Mouse (Mus musculus): ENCODE data around the gene Slc44a1. TPM values are rescaled to one million over a fixed set of nuclear protein-coding genes. Genes with fewer than 3 reads are reported as not detected.

The Slc44a1 gene
- total RNA-seq (2021) = 10 to 100 TPM; 15.8 to 17.7 TPM
- long read RNA-seq, experiment 1, full-length matches to known transcripts = 31 of 40 reads
- long read RNA-seq, experiment 1, partial matches to known transcripts = 3 of 40 reads
- long read RNA-seq, experiment 1, other reads (novel, unspliced or antisense) = 6 of 40 reads
- long read RNA-seq, experiment 2, full-length matches to known transcripts = 19 of 24 reads
- long read RNA-seq, experiment 2, partial matches to known transcripts = 2 of 24 reads
- long read RNA-seq, experiment 2, other reads (novel, unspliced or antisense) = 3 of 24 reads

- intact Hi-C loops (cut with DNase I) = loop anchor here (5.0 to 10.0 kb wide), 2 partner anchors 152 to 325 kb away; no protein-coding TSS in a partner anchor
- peak within 1 kb of the TSS; percentile 98 for H3K27ac ChIP-seq
- peak within 1 kb of the TSS; percentile 97 for H3K4me3 ChIP-seq
- TF ChIP-seq CTCF (IDR thresholded peaks at IDR 0.05) = peak; percentile 12; the same call in 1 of the 2 replicates
- DNase-seq = peak; percentile 96
These were observed at the start of gene Slc44a1 for GRCm38 (mm10) chr4:53440010-53440815. Gene Slc44a1, plus strand, starts transcription at chr4:53440413.

- Histone ChIP-seq H3K4me3 (no peak overlapping the region), H3K27ac (no peak overlapping the region)
- no peak for TF ChIP-seq CTCF (IDR thresholded peaks at IDR 0.05)
- intact Hi-C loops (cut with DNase I) = no loop called here
- no peak for DNase-seq
These were observed 45.2 kb upstream of the Slc44a1 start for GRCm38 (mm10) chr4:53395002-53395401.

DNA sequence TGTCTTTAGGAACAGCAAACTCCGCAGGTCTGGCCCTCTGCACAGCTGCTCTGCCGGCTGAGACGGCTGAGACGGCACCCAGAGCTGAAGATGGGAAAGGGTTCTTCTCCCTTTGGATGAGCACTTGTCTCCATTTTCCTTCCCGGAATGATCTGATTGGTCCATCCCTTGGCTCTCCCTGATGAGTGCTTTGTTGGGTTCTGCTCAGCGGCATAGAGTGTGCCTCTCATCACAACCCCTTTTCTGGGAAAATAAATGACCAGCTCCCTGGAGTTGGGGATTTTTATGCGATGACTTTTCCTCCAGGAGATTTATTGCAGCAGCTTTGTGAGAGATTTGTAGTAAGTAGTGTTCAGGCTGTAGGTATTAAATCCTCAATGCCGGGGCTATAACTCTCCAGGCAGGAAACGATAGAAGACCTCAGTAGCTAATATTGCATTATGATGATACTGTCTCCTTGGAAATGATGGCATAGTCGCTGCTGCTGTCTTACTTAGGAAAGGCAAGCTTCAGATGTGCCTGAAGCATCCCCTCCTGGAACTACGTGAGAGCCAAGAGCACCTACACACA, 43.5 kb upstream of the Slc44a1 start:
- no peak overlapping the region for H3K27ac ChIP-seq
- intact Hi-C loops (cut with DNase I) = no loop called here
- DNase-seq = no peak
- no peak for TF ChIP-seq CTCF (IDR thresholded peaks at IDR 0.05)
- H3K4me3 ChIP-seq = no peak overlapping the region

DNA sequence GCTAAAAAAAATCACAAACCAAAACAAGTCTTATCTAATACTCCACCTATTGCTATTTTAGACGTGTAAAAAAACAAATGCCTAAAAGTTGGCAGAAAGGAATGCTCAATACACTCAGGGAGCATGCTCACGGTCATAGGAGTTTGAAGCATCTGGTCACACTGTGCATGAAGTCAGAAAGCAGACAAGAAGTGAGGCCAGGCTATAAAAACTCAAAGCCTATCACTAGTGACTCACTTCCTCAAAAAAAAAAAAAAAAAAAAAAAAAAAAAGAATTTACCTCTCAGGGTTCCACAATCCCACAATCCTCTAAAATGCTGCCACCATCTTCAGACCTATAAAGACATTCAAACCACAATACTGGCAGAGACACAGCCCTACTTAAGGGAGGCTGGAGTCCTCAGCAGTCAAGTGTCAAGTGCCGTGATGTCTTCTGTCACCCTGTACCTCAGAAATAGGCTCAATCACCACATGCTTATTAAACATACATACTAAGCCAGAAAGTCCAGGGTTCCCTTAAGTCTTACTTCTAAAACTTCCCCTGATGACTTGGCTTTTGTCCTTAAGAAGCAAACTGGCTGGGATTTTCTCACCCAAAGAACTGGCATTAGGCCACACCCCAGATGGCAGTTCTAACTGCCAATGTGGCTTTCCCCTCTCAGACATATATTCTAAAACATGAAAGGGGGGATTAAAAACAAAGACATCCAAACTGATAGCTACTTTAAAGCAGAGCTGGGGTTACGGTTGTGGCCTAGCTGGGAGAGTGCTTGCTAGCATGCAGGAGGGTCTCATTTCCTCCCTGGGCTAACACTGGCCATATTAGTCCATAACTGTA, 42.7 kb upstream of the Slc44a1 start:
- Histone ChIP-seq H3K4me3 (no peak overlapping the region), H3K27ac (0 out of 2 replicates have a peak overlapping the region, but pooled peaks have one; percentile 20)
- intact Hi-C loops (cut with DNase I) = no loop called here
- TF ChIP-seq CTCF (IDR thresholded peaks at IDR 0.05) = no peak
- DNase-seq = no peak

DNA sequence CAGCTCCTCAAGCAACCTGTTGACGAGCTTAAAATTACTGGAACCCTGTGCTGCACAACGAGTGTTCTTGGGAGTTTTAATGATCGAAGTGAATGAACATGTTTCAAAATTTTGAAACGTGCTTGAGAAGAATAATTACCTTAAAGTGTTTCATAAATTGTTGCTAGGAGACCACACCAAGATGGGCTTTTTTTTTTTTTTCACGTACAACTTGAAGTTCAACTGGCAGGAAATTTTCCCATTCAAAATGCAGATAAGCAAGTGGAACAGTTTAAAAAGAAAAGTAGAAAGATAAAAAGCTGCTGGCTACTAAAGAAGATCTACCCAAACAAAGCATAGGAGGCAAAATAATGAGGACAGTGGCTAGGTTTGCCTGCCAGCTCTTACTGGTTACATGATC, 41.7 kb upstream of the Slc44a1 start:
- H3K27ac ChIP-seq = no peak overlapping the region
- intact Hi-C loops (cut with DNase I) = no loop called here
- H3K4me3 ChIP-seq = no peak overlapping the region
- TF ChIP-seq CTCF (IDR thresholded peaks at IDR 0.05) = no peak
- DNase-seq = no peak

DNA sequence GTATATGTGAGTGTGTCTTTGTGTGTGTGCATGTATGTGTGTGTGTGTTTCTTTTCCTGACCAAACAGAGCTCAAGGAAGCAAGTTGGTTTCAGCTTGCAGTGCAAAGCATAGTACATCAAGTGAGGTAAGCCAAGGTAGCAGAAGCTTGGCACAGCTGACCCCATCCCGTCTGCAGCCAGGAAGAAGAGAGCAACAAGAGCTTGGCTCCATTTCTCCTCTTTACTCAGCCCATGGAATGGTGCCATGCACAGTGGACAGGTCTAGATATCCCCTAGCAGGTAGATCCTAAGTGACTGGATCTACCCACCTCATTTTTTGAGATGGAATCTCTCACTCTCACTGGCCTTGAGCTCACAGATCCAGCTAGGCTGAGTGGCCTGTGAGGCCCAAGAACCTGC, 40.8 kb upstream of the Slc44a1 start:
- intact Hi-C loops (cut with DNase I) = no loop called here
- DNase-seq = no peak
- TF ChIP-seq CTCF (IDR thresholded peaks at IDR 0.05) = no peak
- Histone ChIP-seq H3K4me3 (no peak overlapping the region), H3K27ac (no peak overlapping the region)

DNA sequence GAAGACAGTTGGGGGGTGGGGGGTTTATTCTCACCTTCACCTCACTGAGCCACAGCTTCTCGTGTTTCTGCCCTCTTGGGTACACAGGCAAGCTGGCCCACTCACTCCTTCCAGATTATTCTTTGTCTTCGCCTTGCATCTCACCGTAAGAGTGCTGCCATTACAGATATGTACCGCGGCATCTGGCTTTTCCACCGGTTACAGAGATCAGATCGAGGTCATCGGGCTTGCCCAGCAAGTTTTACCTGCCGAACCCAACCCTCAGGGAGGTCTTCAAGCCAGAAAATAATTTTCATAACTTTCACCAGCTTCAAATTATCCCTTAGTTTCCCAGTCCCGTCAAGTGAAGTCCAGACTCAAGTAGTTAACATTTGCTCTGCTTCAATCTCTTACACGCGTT, 36.8 kb upstream of the Slc44a1 start:
- no peak for DNase-seq
- no peak for TF ChIP-seq CTCF (IDR thresholded peaks at IDR 0.05)
- intact Hi-C loops (cut with DNase I) = no loop called here
- H3K4me3 ChIP-seq = no peak overlapping the region
- H3K27ac ChIP-seq = no peak overlapping the region

DNA sequence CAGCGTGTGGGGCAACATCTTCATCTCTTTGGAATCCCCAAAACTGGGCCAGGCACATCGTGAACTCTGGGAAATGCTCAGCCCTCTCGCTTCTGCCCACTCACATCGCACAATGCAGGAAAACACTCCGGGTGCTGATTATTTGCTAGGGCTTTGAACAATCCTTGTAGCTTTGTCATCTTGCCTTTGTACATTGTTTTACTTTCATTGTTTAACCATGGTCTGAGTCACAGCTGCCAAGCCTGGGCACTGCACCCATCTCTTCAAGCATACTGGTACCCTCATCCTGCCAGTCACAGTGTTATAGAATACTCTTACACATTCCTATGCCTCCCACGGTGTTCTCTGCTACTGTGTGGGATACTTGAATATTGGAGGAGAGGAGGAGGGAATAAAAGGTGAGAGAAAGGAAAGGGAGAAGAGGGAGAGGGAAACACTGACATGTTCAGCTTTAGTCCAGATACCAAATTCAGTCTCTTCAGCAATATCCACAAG, 35.7 kb upstream of the Slc44a1 start:
- no peak for DNase-seq
- no peak for TF ChIP-seq CTCF (IDR thresholded peaks at IDR 0.05)
- no peak overlapping the region for H3K4me3 ChIP-seq
- intact Hi-C loops (cut with DNase I) = no loop called here
- H3K27ac ChIP-seq = no peak overlapping the region

- DNase-seq = no peak
- TF ChIP-seq CTCF (IDR thresholded peaks at IDR 0.05) = no peak
- Histone ChIP-seq H3K27ac (no peak overlapping the region), H3K4me3 (no peak overlapping the region)
- intact Hi-C loops (cut with DNase I) = no loop called here
These were observed 33.3 kb upstream of the Slc44a1 start for GRCm38 (mm10) chr4:53406866-53407265.

- intact Hi-C loops (cut with DNase I) = no loop called here
- no peak overlapping the region for H3K4me3 ChIP-seq
- no peak for DNase-seq
- no peak overlapping the region for H3K27ac ChIP-seq
- TF ChIP-seq CTCF (IDR thresholded peaks at IDR 0.05) = no peak
These were observed 31.4 kb upstream of the Slc44a1 start for GRCm38 (mm10) chr4:53408821-53409220.

DNA sequence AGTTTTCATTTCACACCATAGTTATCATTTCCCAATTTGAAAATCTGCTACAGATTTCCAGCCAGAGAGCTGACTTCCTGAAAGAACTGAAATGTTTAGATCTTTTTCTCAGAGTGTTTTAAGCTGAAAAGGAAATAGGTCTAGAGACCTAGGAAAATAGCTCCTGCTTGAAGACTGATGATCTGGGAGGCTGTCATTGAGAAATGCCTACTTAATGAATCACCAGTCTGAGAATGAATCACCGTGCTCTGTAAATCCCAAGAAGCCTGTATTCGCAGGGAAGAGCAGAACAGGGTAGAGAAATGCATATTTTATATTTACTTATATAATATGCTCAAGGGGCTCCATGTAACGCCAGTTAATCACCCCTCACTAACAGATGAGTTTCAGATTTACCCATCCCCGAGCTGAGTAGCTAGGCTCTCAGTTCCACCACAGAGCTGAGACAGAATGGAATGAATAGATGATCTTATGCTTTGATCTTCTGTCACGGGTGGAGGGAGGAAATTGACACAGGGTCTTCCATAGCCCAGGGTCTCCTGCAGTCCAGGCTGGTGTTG, 30.6 kb upstream of the Slc44a1 start:
- H3K27ac ChIP-seq = peak overlapping the region; percentile 38; the same call in 1 of the 2 replicates

GRCm38 (mm10) chr4:53410752-53411151, 29.5 kb upstream of the Slc44a1 start:
- DNase-seq = no peak
- intact Hi-C loops (cut with DNase I) = no loop called here
- no peak for TF ChIP-seq CTCF (IDR thresholded peaks at IDR 0.05)
- Histone ChIP-seq H3K27ac (no peak overlapping the region), H3K4me3 (no peak overlapping the region)

More for the DNA sequence above, 30.6 kb upstream of the Slc44a1 start:
- intact Hi-C loops (cut with DNase I) = no loop called here
- no peak for TF ChIP-seq CTCF (IDR thresholded peaks at IDR 0.05)
- DNase-seq = no peak
- H3K4me3 ChIP-seq = no peak overlapping the region
